Mouse (Mus musculus) v-Abl transformed pro-B cells (cell line): ENCODE measurements around the gene Pkp3.

Source experiments
- in situ Hi-C, 2 experiments: fragments of 400-800 bp; cut with MboI; formaldehyde crosslinking; loops; one replicate each; pipeline ENCODE4 v1.15.1; 2025; ENCODE audit not compliant: unreplicated experiment in 2 of 2

Pkp3 gene

DNA sequence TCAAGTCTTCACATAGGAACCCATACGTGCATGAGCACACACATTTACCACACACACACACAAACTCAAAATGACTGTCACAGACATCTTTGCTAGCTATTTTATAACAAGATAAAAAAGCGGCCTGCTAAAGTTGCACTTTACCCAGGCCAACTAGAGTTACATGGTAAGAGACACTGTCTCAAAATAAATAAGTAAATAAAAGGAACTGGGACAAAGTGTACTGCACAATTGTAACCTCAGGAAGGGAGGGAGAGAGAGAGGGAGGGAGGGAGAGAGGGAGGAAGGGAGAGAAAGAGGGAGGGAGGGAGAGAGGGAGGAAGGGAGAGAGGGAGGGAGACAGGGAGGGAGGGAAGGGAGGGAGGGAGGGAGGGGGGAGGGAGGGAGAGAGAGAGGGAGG lies 25.6 kb upstream of the Pkp3 start:
- in situ Hi-C loops, result loop anchor here in 1 of 2 experiments (5.0 to 25.0 kb wide), 3 partner anchors 125 to 940 kb away; partner anchors contain the start of genes Echs1, Fuom and Paox

DNA sequence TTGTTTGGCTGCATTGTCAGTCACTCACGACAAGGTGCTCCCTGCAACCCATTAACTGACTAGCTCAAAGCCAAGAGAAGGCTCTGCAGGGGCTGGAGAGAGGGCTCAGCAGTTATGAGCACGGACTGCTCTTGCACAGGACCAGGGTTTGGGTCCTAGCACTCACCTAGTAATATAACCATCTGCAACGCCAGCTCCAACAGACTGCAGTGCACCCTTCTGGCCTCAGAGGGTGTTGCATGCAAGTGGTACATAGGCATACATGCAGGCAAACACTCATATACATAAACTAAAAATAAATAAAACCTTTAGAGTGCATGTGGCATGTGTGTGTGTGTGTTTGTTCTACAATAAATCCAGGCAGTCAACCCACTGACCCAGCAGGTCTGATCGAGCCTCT lies 22.2 kb upstream of the Pkp3 start:
- in situ Hi-C loops, result loop anchor here in 1 of 2 experiments (25.0 kb wide), 1 partner anchor 943 kb away; the partner anchor contains the start of genes Echs1, Fuom and Paox

DNA sequence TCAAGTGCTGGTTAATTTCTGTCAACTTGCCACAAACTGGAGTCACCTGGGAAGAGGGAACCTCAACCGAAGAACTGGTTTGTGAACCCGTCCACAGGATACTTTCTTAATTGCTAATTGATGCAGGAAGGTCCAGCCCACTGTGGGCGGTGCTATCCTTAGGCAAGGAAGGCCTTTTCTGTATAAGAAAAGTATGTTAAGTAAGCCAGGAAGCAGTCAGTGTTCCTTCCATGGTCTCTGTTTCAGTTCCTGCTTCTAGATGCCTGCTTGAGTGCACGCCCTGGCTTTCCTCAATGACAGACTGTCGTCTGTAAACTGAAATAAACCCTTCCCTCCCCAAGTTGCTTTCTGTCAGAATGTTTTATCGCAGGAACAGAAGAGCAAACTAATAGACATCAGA lies 21.0 kb upstream of the Pkp3 start:
- in situ Hi-C loops, result loop anchor here in 1 of 2 experiments (25.0 kb wide), 1 partner anchor 945 kb away; the partner anchor contains the start of genes Echs1, Fuom and Paox

DNA sequence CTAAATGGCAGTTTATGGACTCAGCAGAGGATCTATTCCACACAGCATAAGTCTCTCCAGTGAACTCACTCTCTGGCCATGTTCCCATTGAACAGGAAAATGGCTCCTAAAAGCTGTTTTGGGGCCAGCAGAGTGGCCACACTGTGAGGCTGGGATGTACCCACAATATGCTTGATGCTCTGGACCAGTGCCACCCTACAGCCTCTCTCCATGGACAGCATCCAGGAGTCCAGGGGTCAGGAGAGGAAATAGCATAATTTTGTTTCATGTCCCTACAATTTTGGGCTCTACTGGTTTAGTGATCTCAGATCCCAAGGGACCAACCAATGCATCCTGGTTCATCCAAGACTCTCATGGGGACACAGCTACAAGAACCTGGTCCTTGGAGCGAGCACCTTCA lies 20.5 kb upstream of the Pkp3 start:
- in situ Hi-C loops, result loop anchor here in 1 of 2 experiments (25.0 kb wide), 1 partner anchor 945 kb away; the partner anchor contains the start of genes Echs1, Fuom and Paox

DNA sequence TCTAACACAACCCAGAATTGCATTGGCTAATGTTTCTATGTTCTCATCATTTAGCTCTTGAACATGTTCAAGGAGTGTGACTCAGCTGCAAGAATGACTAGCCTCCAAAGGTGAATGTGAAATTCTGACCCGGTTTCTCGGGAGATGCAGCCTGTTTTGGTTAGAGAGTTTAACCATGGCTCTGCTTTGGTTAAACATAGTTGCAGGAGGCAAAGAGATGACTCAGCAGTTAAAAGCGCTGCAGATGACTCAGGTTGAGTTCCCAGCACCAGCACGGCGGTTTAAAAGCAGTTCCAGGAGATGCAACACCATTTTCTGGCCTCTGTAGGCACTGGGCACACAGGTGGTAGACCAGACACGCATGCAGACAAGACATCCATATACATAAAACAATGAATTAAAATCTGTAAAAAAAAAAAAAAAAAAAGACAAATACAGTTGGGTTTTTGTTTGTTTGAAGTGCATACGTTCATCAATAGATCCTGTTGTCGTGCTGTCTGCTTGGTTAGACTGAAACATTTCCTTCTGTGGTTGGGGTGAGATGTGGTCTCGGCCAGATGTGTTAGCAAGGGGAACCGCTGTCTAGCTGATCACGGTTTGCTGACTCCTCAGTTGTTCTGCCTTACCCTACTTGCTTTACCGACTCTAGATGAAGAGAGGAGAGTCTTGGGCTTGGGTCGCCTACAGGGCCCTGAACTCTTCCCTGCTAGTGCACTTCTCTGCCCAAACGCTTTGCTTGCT lies 19.2 kb upstream of the Pkp3 start:
- in situ Hi-C loops, result loop anchor here in 1 of 2 experiments (25.0 kb wide), 1 partner anchor 946 kb away; the partner anchor contains the start of genes Echs1, Fuom and Paox

DNA sequence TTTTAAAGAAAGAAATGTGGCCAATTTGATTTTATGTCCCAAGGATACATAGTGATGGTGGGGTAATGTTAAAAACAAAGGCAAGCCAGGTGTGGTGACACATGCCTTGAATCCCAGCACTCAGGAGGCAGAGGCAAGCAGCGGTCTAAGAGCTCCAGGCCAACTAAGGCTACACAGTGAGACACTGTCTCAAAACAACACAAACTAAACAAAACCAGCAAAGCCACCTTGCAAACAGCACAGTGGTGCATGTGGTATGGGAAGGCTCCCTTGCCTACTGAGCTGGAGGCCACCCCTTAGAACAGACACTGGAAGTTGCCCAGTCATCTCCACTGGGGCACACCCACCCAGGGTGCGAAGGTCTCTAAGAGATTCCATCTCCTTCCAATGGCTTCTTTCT lies 18.1 kb upstream of the Pkp3 start:
- in situ Hi-C loops, result loop anchor here in 1 of 2 experiments (25.0 kb wide), 1 partner anchor 948 kb away; the partner anchor contains the start of genes Echs1, Fuom and Paox

DNA sequence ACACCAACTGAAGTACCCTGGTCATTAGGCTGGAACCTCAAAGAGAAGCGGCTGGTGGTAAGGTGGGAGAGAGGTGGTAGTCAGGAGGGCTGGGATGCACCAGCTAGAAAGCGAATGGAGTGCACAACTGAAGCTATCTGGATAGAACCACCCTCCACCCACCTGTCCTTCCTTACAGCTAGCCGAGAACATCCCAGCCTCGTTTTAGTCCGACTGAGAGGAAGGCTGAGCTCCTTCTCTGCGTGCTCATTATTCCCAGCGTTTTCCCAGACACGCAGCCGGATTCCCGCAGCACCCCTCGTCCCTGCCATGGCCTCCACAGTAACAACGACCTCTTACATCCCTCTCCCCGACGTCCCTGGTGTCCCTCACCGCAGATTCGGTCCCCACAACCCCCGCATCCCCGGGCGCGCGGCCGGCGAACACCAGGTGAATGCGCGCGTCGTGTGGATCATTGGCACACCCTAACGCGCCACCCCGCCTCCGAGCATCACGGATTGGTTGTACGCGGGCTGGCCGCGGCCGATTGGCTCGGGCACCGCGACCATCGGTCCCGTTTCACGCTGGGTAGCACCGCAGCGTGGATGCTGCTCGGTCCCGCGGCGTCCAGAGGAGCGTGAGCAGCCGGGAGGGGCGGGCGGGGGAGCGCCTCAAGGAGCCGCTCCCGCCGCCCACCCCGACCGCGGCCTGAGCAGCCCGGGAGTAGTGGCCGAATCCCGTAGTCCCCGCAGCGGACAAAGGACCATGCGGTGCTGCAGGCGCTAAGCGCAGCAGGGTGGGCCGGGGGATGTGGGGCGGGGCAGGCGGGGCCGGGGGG lies 17.4 kb upstream of the Pkp3 start, which contains the start of gene B4galnt4:
Gene B4galnt4 (plus strand): TSS at position 679 of the 817 bp plus-strand sequence.
- in situ Hi-C loops, result loop anchor here in 1 of 2 experiments (25.0 kb wide), 1 partner anchor 948 kb away; the partner anchor contains the start of genes Echs1, Fuom and Paox

DNA sequence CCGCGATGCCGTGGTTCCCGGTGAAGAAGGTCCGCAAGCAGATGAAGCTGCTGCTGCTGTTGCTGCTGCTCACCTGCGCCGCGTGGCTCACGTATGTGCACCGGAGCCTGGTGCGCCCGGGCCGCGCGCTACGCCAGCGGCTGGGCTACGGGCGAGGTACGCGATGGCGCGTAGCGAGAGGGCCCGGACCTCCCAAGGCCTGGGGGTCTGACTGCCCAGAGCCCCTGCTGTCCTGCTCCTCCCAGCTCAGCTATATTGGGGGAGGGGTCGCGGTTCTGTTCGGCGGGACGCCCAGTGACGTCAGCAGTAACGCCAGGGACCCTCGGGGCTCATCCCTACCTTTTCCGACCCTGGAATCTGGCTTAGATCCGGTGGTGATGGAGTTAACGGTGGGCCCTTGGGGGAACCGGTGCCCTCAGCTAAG lies 16.7 kb upstream of the Pkp3 start:
- in situ Hi-C loops, result loop anchor here in 1 of 2 experiments (25.0 kb wide), 1 partner anchor 949 kb away; the partner anchor contains the start of genes Echs1, Fuom and Paox

DNA sequence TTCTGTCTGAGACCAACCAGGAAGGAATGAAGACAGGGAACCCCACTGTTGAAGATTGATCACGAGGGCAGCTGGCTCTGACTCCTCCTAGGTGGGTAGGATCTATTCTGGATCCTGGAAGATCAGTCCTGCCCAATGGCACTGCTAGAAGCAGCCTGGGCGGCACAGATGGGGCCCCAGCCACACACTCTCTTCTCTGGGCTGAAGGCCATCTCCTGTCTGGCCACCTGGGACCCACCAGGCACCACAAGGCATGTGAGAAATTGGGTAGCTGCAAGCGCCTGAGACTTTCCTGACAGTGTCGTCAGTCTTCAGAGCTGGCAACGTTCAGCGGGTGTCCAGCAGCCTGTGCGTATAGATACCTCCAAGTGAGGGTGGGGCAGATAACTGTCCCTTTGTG lies 15.5 kb upstream of the Pkp3 start:
- in situ Hi-C loops, result loop anchor here in 1 of 2 experiments (25.0 kb wide), 1 partner anchor 950 kb away; the partner anchor contains the start of genes Echs1, Fuom and Paox

DNA sequence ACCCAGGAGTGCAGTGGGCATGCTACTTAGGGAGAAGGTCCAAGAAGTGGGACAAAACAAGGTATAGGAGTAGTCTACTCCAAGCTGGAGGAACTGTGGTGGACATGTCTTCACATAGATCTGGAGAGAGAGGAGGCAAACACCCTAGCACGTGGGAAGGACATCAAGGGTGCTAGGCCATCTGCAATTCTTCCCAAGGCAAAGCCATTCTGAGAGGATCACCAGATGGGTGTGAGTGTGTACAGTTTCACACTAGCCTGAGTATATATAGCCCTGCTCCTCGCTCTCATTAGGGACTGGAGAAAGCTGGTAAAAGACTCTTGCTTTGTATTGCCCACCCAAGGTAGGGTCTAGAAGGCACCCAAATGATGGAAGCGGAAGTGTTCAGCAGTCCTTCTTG lies 14.7 kb upstream of the Pkp3 start:
- in situ Hi-C loops, result loop anchor here in 1 of 2 experiments (25.0 kb wide), 1 partner anchor 951 kb away; the partner anchor contains the start of genes Echs1, Fuom and Paox

DNA sequence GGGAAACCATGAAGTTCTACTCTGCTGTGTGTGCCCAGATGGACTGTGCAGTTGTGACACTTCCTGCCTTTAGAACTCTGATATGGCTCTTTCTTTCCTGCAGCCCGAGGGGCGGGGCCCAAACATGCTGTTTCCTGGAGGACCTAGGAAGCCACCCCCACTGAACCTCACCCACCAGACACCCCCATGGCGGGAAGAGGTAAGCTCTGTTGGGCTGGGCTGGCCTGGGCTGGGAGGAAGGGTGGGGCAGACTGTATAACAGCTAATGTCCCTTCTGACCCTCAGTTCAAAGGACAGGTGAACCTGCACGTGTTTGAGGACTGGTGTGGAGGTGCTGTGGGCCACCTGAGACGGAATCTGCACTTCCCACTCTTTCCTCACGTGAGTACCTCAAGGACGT lies 13.8 kb upstream of the Pkp3 start:
- in situ Hi-C loops, result loop anchor here in 1 of 2 experiments (25.0 kb wide), 1 partner anchor 952 kb away; the partner anchor contains the start of genes Echs1, Fuom and Paox

DNA sequence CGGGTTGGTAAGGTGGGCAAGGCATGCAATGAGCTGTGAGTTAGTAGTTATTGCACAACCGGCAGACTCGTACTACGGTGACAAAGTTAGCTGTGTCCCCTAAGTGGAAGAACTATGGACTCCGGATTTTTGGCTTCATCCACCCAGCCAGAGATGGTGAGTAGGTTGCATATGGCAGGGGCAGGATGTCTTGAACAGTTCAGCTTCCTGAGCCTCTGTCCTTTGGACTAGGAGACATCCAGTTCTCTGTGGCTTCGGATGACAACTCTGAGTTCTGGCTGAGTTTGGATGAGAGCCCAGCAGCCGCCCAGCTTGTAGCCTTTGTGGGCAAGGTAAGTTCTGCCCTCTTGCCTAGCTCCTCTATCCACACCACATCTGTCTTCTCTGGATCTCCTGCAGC lies 13.4 kb upstream of the Pkp3 start:
- in situ Hi-C loops, result loop anchor here in 1 of 2 experiments (25.0 kb wide), 1 partner anchor 952 kb away; the partner anchor contains the start of genes Echs1, Fuom and Paox

DNA sequence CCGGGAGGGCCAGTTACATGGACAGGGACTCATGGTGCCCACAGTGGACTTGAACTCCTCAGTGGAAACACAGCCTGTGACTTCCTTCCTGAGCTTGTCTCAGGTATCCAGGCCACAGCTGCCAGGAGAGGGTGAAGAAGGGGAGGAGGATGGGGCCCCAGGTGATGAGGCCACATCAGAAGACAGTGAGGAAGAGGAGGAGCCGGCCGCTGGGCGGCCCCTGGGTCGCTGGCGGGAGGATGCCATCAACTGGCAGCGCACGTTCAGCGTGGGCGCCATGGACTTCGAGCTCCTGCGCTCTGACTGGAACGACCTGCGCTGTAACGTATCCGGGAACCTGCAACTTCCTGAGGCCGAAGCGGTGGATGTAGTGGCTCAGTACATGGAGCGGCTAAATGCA lies 9.7 kb upstream of the Pkp3 start:
- in situ Hi-C loops, result loop anchor here in 1 of 2 experiments (25.0 kb wide), 1 partner anchor 956 kb away; the partner anchor contains the start of genes Echs1, Fuom and Paox

DNA sequence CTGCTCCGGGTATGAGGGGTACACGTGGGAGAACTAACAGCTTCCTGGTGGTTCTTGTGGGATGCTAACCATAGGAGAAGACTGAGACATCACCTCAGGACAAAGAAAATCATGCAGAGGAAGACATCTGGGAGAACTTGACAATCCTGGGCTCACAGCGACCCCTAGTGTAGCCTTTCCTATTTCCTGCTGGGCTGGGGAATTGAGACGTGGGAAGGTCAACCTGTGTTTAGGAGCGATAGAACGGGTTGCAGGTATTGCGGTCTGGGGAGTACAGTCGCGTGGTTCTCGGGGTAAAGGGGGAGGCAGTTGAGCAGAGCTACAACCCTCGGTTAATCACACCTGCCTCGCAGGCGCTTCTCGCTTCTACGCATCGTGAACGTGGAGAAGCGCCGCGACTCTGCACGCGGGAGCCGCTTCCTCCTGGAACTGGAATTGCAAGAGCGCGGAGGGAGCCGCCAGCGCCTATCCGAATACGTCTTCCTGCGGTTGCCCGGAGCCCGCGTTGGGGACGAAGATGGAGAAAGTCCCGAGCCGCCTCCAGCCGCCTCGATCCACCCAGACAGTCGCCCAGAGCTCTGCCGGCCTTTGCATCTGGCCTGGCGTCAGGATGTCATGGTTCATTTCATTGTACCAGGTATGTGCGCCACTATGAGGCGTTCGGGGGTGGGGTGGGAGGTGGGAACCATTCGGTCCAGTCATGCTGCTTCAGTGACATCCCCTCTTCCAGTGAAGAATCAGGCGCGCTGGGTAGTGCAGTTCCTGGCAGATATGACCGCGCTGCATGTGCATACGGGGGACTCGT lies 7.8 kb upstream of the Pkp3 start:
- in situ Hi-C loops, result loop anchor here in 1 of 2 experiments (25.0 kb wide), 1 partner anchor 958 kb away; the partner anchor contains the start of genes Echs1, Fuom and Paox

DNA sequence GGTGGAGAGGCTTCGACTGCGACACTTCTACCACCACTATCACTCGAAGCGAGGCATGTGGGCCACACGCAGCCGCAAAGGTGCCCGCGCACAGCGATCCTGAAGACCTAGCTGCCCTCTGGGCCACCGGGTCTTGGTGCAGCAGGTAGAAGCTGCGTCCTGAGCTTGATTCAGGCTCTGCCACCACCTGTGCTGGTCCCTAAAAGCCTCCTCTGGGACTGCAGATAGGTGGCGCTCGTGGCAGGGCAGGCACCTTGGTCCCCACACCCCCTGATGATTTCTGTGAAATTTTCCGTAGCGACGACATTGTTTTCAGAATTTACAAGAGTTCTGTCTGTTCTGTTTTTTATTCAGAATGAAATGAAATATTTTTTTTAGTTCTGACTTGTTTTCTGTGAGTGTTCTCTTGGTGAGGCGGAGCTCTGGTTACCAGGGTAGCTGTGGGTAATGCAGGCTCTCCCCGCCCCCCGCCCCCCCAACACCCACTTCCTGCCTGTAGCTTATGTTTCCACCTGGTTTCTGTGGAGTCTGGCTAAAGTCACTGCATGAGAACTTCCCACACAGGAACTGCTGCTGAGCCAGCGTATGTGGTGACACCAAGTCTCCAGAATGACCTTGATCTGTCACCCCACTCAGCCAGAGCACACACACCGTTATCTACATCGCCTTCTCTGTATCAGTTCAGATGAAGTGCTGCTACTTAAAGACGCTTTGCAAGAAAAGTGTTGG lies 5.8 kb upstream of the Pkp3 start:
- in situ Hi-C loops, result loop anchor here in 1 of 2 experiments (25.0 kb wide), 1 partner anchor 960 kb away; the partner anchor contains the start of genes Echs1, Fuom and Paox

DNA sequence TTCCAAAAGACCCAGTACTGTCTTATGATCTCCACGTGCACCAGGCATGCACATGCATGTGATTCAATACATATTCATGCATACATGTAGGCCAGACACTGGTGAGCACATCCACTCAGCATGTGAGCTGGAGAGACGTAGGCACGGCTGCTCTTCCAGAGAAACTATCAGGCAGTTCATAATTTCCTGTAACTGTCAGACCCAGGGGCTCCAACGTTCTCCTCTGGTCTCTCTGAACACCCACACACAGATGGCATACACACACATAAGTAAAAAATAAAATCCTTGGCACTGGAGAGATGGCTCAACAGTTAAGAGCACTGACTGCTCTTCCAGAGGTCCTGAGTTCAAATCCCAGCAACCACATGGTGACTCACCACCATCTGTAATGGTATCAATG lies 4.2 kb upstream of the Pkp3 start:
- in situ Hi-C loops, result loop anchor here in 1 of 2 experiments (25.0 kb wide), 1 partner anchor 961 kb away; the partner anchor contains the start of genes Echs1, Fuom and Paox

DNA sequence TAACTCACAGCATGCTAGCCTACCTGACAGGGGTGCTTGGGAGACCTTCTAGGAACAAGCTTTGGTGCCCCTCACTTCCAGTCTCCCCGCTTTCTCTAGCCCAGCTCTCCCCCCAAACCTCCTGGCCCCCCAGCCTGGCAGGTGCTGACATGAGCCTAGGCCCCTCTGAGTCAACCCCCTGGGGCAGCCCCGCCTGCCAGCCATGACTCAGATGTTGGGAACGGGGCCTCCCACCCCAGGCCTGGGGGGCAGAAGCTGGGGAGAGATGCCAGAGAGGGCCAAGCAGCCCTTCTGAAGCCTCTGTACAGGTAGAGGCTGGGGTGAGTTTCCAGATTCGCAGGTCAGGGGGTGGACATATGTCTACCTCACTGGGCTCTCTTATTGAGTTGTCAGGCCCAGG lies 858 bp downstream of the Pkp3 start:
- in situ Hi-C loops, result no loop called here
